Mouse (Mus musculus) lung, adult 2 months (tissue): ENCODE measurements around the gene Dclk1. TPM values are rescaled to one million over a fixed set of nuclear protein-coding genes. Genes with fewer than 3 reads are reported as not detected.

Experiments used
- DNase-seq: peaks from one replicate; pipeline ENCODE4 v3.0.0; 2022
- H3K4me1 ChIP-seq: fragments of 200-500 bp; 2 replicates; pipeline ENCODE4 v1.6.1; 2011; ENCODE audit warnings: low read length; ENCODE audit not compliant: control insufficient read depth, insufficient read depth
- H3K4me3 ChIP-seq: fragments of 200-500 bp; replicated peaks from 2 replicates; pipeline ENCODE3; 2011; ENCODE audit warnings: low read depth, mild to moderate bottlenecking, control low read depth, low read length; ENCODE audit errors: extremely low read depth
- CTCF ChIP-seq: fragments of 200-500 bp; IDR thresholded peaks from 2 replicates; pipeline ENCODE4 v1.5.1; 2011; ENCODE audit warnings: mild to moderate bottlenecking, low read length, control low read depth; ENCODE audit not compliant: insufficient read depth
- POLR2A ChIP-seq: fragments of 200-500 bp; IDR thresholded peaks from 2 replicates; pipeline ENCODE4 v1.6.1; 2011; ENCODE audit warnings: low read depth, mild to moderate bottlenecking, control low read depth, low read length, borderline replicate concordance; ENCODE audit errors: extremely low read depth
- WGBS: fragments of 180-500 bp; shearing (Covaris S2); methylation state at CpG from one replicate; pipeline ENCODE4 v1.1.7; 2018; 5-methylcytosine and 5-hydroxymethylcytosine counted together
- polyA plus RNA-seq: library from polyadenylated mRNA; depleted of rRNA; stranded (reverse); fragments of >200 nt; gene quantifications from 2 replicates; pipeline ENCODE4 v1.2.3, GENCODE M21; 2012

Gene Dclk1
- polyA plus RNA-seq, 1 experiment, result 1.9 TPM

DNA sequence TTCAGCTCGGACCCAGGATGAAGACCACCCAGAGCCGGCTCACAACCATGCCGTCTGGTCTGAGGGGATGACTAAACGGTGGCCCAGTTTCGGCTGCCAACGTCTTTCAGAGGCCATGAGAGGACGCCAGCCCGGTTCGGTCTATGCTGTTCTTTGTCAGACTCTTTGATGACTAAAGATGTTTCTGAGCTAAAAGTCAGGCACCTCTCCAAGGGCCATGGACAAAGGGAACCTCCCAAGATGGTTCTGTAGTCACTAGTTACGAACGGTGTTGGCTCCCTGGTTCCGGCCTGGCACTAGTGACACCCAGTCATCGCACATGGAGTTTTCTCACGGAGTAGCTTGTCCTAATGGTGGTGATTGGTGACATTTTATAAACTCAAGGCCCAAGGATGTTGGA lies 110.4 kb downstream of the Dclk1 start:
- no peak for DNase-seq
- no peak overlapping the region for H3K4me3 ChIP-seq
- no peaks in the 10 kb centered on the region for H3K4me1 ChIP-seq
- TF ChIP-seq CTCF (no peak), POLR2A (no peak)
- WGBS, result 82% methylated on average over 14 of the region's 14 CpGs

DNA sequence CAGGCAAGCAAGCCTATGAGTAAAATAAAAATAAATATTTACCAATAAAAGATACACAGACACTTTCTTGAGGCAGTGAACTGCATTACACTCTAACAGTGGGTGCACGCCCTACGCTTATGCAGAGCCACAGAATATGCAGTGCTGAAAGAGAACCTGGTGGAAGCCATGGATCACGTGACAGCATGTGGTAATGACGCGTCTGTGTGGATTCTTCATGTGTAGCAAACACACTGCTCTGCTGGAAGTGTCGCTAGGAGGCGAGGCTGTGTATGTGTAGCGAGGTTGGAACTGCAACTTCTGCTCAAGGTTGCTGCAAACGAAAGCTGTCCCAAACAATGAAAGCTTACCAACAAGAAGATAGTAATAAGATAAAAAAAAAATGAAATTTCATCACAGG lies 111.0 kb downstream of the Dclk1 start:
- DNase-seq, result no peak
- H3K4me1 ChIP-seq, result no peaks in the 10 kb centered on the region
- 84% methylated on average over 9 of the region's 9 CpGs for WGBS
- TF ChIP-seq CTCF, result no peak
- TF ChIP-seq POLR2A, result no peak
- H3K4me3 ChIP-seq, result no peak overlapping the region

DNA sequence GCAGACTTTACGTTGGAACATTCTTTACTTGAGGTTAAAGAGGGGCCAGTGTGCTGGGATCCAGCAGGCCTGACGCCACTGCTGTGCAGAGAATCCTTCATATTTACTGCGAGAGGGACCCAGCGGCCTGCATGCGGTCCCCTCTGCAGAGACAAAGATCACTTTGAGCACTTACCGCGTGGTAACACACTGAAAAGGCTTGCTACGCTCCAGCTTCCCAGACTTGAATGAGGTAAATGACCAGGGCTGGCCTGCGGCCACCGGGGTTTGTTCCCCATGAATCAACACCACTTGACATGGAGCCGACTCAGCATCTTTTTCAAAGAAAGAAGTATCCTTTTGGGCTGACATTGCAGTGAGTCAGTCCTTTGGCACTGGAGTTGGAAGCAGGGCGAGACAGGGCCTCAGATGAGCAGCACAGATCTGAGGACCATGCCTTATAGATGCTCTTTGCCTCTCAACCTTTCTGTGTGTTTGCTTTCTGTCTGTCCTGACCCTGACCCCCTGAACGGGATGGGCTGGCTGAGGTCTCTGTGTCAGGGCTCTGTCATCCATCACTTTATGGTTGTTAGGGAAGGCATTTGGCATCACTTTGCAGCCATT lies 111.8 kb downstream of the Dclk1 start:
- no peak overlapping the region for H3K4me3 ChIP-seq
- no peak for DNase-seq
- H3K4me1 ChIP-seq, result no peaks in the 10 kb centered on the region
- 52% methylated on average over 13 of the region's 13 CpGs for WGBS
- TF ChIP-seq CTCF, result no peak
- no peak for TF ChIP-seq POLR2A

DNA sequence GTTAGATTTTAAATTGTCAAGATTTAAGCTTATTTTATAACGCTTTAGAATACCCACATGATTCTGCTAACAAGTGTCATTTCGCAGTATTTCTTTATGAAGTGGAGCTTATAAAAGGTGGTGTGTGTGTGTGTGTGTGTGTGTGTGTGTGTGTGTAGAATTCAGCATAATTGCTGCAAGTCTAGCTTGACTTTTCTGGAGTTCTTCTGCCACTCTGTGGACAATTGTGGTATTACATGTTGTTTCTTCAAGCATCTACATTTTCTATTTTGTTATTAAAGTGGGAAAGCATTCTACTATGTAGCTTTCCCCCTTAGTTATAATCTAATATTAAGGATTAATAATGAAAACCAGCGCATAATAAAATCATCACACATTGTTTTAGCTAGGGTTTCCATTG lies 112.6 kb downstream of the Dclk1 start:
- DNase-seq, result no peak
- Histone ChIP-seq H3K4me1 (no peaks in the 10 kb centered on the region), H3K4me3 (no peak overlapping the region)
- no peak for TF ChIP-seq CTCF
- no peak for TF ChIP-seq POLR2A
- 13% methylated on average over 3 of the region's 3 CpGs for WGBS

DNA sequence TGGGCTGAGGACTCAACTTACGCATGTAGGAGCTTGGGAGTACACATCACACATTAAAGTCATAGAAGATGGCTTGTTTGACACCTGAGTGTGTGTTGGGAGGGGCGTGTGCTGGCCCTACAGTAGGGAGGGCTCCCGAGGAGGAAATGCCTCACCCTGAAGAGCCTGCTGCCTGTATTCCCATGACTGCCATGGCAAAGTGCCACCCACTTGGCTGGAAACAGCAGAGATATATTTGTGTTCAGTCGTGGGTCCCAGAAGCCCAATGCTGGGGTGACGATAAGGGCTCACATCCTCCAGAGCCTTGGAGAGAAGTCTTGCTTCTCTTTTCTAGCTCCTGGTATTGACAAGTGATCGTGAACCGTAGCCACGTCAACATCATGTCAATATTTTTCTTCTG lies 116.3 kb downstream of the Dclk1 start:
- H3K4me3 ChIP-seq, result no peak overlapping the region
- WGBS, result 67% methylated on average over 8 of the region's 8 CpGs
- no peak for TF ChIP-seq CTCF
- no peak for TF ChIP-seq POLR2A
- H3K4me1 ChIP-seq, result no peaks in the 10 kb centered on the region
- no peak for DNase-seq

DNA sequence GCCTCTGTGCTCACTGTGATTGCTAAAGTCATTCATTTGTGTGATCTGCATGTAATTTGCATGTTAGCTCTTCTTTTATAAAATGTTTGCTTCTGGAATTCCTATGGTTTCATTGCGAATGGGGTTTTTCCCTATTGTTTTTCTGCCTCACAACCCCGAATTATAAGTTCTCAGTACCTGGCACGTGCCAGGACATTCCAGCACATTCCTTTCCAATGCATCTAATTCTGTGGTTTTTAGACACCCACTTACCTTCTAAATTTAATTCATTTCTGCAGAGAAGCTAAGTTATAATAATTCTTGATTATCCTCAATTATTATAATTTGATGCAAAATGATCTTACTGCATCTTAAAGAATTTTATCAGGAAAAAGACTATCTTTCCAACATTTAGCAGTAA lies 118.7 kb downstream of the Dclk1 start:
- DNase-seq, result no peak
- Histone ChIP-seq H3K4me1 (no peaks in the 10 kb centered on the region), H3K4me3 (no peak overlapping the region)
- TF ChIP-seq CTCF (no peak), POLR2A (no peak)
- 82% methylated on average over 3 of the region's 3 CpGs for WGBS

DNA sequence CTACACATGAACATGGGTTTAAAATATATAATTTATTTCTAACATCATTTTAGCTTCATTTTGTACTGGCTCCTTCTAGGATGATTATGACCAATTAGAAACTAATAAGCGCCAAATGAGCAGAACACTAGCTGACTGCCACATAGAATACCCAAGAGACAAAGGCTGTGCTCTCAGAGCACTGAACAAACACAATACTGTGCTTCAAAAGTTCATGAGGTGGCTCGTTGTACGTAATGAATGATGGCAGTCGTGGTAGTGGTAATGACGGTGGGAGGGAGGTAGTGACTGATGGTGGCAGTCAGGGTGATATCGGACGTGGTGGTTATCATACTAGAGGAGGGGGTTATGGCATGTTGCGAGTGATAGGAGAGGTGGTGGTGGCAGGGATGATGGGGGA lies 125.0 kb downstream of the Dclk1 start:
- WGBS, result 90% methylated on average over 8 of the region's 8 CpGs
- no peaks in the 10 kb centered on the region for H3K4me1 ChIP-seq
- no peak for DNase-seq
- H3K4me3 ChIP-seq, result no peak overlapping the region
- TF ChIP-seq POLR2A (no peak), CTCF (no peak)

DNA sequence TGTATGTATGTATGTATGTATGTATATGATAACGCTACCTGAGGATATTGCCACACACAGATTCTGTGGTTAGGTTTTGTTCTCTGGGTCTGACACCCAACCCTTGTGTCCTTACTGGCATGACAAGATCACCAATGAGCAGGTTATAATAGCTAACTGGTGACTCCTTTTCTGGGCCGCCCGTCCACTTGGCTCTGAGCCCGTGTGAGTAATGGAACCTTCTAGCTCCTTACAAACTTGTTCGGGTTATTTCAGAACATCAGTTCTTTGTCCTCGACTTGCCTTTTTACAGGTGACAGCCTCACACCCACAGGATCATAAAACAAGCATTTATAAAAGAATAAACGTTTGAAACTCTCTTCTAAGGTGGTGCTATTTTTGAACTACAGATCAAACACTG lies 127.0 kb downstream of the Dclk1 start:
- TF ChIP-seq CTCF (no peak), POLR2A (no peak)
- no peak for DNase-seq
- no peak overlapping the region for H3K4me3 ChIP-seq
- WGBS, result 62% methylated on average over 7 of the region's 7 CpGs
- H3K4me1 ChIP-seq, result no peaks in the 10 kb centered on the region

DNA sequence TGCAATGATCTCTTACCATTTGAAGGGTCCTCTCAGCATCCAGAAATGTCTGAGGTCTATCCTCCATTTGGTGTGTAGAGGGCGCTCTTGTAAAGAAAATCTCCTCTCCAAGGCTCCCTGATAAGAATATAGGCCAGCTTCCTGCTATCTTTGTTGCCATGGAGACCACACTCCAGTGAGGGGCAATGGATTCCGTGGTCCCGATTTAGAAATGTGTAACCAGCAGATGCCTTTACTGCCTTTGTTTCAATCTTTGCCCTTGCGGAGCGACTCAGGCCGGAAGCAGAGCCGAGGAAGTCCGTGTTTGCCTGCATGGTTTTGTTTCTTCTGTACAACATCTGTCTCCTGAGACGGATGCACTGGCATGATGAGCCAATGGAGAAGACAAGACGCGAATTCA lies 131.5 kb downstream of the Dclk1 start:
- Histone ChIP-seq H3K4me3 (peak overlapping the region; percentile 1), H3K4me1 (no peaks in the 10 kb centered on the region)
- peak; percentile 10 for DNase-seq
- TF ChIP-seq POLR2A (no peak), CTCF (no peak)
- WGBS, result 1% methylated on average over 11 of the region's 11 CpGs

DNA sequence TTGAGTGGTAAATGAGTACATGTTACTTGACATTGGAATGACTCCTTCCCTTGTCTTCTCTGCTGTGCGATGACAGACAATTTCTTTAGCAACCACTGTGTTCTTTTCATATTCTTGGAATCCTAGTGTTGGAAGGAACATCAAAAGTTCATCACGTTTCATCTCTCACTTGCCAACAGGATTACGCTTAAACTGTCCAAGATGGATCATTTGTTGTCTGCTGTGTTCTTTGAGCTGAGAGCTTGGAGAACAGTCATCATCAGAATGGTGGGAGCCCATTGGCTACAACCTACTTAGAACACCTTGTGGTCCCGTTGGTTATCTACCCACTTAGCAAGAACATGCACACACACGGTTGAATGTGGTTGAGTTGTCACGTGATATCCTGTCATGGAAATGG lies 136.4 kb downstream of the Dclk1 start:
- TF ChIP-seq CTCF (no peak), POLR2A (no peak)
- 85% methylated on average over 6 of the region's 6 CpGs for WGBS
- no peak overlapping the region for H3K4me3 ChIP-seq
- no peak for DNase-seq
- H3K4me1 ChIP-seq, result no peaks in the 10 kb centered on the region

DNA sequence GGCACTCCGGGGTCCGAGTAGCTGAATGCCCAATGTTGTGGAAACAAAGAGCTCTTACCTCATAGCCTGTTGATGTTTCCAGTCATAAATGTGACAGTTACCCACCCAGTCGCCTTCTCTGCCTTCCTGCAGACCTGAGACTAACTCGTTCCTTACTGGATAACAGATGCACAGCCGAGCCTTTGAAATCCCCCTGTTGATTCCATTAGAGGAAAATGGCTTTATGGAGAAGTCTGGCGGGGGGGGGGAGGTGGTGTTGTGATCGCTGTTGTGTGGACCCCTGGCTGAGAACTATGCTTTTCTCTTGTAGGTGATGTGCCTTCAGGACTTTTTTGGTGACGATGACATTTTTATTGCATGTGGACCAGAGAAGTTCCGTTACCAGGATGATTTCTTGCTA lies 138.3 kb downstream of the Dclk1 start:
- no peaks in the 10 kb centered on the region for H3K4me1 ChIP-seq
- TF ChIP-seq POLR2A, result no peak
- TF ChIP-seq CTCF, result no peak
- no peak overlapping the region for H3K4me3 ChIP-seq
- WGBS, result 74% methylated on average over 9 of the region's 9 CpGs
- no peak for DNase-seq

DNA sequence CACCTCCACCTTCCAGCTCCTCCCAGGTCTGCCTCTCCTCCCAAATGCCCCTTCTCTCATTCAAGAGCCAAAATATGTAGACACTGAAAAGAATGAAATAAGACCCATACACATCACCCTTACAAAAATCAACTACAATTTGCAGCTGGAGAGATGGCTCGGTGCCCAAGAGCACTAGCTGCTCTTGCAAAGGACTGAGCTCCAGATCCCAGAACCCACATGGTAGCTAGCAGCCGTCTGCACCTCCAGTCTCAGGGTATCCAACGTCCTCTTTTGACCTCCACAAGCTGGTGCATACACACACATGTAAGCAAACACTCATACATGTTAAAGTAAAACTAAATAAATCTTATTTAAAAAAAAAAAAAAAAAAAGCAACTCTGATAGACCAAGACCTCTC lies 150.4 kb downstream of the Dclk1 start:
- DNase-seq, result no peak
- no peak overlapping the region for H3K4me3 ChIP-seq
- TF ChIP-seq CTCF (no peak), POLR2A (no peak)
- 48% methylated on average over 3 of the region's 3 CpGs for WGBS
- H3K4me1 ChIP-seq, result no peaks in the 10 kb centered on the region
